Mouse (Mus musculus) liver, adult 2 months (tissue): ENCODE measurements around the gene Tnfaip6.

Experiments
- CTCF ChIP-seq: fragments of 200-500 bp; IDR thresholded peaks from 2 replicates; pipeline ENCODE4 v1.5.1; 2011; ENCODE audit warnings: low read depth, low read length, control low read depth
- POLR2A ChIP-seq: fragments of 200-500 bp; IDR thresholded peaks from 2 replicates; pipeline ENCODE4 v1.6.1; 2011; ENCODE audit warnings: low read length, control low read depth; ENCODE audit not compliant: insufficient read depth; ENCODE audit errors: extremely low read depth

- TF ChIP-seq CTCF (no peak), POLR2A (no peak)
Measured at GRCm38 (mm10) chr2:52068641-52069040, 30.8 kb downstream of the Tnfaip6 start.
